Mouse (Mus musculus): Measurements from ENCODE around the gene Bves.
"Not testable (repeated sequence)": the region's sequence is repeated elsewhere in the genome, so short reads cannot be mapped to it uniquely, and the experiment has no call there.

Bves gene

DNA sequence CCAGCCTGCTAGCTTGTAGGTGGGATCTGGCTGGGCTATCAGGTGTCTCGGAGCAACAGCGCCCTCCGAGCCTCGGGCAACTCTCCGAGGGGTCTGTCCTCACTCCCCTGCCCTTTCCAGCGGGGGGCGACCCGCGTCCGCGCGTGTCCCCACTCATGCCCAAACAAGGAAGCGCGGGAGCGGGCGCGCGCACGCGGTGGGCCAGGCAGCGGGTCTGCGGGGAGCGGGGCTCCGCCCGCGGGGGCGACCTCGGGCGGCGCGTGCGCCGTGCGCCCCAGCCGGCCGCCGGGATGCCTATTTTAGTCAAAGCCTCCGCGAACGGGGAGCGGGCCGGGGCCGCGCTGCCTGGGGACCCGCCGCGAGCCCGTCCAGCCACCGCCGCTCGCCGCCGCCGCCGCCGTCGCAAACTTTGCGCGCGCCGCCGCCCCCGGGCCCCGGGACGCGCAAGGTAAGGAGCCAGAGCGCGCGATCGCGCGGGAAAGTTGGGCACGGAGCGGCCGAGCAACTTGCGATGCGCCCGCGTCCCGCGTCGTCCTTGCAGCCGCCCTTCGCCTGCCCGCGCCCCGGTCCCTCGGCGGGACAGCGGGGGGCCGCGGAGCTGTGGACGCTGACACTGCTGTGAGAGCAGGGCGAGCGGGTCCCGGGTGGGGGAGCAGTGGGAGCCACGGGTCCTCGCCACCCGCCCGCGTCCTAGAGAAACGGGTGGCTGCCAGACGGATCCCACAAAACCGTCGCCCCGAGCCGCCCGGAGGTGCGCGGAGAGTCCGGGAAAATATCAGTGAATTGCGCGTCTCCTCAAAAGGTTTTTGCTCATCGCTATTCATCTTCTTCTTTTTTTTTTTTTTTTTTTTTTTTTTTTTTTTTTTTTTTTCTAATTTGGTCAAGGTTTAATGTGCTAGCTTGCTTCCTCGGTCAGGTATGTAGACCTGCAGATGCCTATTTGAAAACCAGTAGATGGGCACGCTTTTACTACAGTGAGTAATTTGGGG is at the start of gene Bves:
Gene Bves (plus strand): TSS at position 339 of the 989 bp plus-strand sequence.
- DNase-seq (ENCODE audit: low spot score) = no peak

DNA sequence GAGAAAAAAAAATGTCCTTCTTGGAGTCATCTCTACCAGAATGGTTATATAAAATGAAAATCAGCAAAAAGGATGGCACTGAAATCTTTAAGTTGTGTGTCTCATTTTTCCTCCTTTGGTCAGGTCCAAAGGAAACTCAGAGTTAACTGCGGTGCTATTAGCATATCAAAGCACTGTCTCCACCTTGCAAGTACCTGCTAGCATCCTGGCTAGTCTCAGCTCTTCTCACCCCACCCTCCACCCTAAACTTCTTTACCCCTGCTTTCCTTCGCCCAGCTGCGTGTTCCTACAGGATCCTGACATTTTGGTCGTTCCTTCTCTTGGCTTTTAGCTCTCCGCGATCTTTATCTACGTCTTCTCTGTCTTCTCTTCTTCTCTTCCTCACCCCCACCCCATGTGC is 47.2 kb upstream of the Bves start:
- DNase-seq (ENCODE audit: low spot score) = no peak

DNA sequence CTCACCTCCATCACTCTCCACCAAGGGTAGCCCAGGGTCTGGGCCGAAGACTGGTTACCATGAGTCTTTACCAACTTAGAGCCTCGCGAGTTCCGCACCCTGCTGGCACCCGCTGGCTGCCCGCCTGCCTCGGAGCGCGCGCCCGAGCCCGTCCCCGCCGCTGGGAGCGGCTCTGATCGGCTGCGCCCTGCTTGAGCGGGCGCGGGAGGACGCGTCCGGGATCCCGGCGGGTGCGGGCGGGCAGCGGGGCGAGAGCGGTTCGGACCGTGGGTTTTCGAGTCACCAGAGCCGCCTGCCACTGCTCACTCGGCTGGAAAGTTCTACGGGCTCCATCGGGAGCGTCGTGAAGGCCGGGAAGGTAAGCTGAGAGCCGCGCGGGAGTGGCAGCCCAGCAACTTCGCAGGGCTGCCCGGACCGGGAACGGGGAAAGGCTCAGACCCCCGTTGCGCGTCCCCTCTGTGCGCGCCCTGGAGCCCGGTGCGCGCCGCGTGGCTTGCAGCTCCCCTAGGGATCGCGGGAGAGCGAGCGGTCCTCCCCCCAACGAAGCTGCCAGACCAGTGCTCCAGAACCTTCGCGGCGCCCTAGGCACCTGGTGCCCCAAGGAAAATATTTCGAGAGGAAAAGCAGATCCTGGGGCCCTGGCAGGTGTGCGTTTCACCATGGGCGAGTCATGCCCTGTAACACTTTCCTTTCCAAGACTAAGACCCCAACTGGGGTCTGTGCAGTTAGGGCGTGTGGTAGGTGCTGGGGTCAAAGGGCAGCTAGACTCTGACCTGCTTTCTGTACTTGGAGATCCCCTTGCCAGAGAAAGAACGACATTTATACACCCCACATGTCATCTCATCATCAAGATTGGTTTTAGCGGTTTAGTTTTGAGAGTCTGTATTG is 46.1 kb upstream of the Bves start:
- DNase-seq (ENCODE audit: low spot score) = no peak

DNA sequence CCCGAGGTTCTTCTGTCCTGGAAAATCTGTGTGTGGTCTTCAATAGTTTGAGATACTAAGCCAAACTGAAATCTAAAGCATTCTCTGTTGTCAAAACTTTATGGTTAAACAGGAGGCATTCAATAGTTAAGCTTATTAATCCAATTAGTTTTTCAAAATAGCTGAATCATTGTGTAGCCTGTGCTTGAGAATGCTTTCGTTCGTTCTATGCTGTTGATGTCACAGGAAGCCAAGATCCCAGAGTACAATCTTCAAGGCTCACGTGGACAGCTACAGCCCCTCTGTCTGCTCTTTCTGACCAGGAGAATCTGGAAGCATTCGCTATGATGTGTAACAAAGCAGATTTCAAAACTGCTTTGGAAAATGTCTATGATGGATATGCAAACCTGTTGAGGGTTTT is 45.0 kb upstream of the Bves start:
- no peak for DNase-seq (ENCODE audit: low spot score)

DNA sequence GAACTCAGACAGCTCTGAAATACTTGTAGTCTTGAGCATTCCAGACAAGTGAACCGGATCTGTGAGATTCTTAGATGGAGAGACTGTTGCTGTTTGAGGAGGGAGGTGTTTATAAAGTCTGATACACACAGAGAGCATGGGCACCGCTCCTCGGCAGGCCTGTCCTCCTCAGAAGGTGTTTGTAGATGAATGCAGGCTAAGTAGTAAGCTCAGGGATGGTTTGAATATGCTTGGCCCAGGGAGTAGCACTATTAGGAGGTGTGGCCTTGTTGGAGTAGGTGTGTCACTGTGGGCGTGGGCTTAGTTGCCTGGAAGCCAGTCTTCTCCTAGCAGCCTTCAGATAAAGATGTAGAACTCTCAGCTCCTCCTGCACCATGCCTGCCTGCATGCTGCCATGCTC is 43.4 kb upstream of the Bves start:
- DNase-seq (ENCODE audit: low spot score) = not testable (repeated sequence)

DNA sequence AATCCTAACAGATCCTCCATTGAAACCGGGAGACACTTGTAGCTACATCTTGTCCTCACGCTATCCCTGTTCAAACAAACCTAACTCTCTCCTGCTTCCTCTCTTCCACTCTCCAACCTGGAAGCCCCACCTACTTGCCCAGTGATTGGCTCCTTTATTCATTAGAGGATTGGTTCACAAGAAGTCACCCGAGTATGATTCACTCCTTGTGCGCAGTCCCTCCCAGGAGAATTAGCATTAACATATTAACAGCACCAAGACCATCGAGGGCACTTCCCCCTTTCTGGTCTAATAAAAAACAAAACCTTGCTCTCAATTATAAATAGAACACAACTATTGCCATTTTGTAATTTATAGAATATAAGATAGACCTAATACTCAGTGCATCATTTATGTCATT is 40.5 kb upstream of the Bves start:
- DNase-seq (ENCODE audit: low spot score) = no peak

DNA sequence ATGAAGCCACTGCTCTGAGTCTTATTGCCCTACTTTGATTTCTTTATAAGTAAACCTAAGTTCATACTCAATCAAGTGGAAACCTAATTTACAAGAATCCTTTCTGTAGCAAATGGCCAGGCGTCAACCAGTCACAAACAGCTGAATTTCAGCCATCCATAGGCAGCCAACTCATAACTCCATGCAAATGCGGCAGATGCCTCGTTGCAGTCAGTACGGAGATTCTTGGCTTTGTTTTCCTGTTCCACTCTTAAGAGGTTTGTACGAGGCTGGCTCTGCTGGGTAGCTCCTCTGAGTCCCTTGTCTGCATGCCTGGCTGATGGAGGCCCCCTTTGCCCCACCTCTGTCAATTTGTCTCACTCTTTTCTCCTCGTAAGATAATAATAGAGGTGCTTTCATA is 37.1 kb upstream of the Bves start:
- no peak for DNase-seq (ENCODE audit: low spot score)

DNA sequence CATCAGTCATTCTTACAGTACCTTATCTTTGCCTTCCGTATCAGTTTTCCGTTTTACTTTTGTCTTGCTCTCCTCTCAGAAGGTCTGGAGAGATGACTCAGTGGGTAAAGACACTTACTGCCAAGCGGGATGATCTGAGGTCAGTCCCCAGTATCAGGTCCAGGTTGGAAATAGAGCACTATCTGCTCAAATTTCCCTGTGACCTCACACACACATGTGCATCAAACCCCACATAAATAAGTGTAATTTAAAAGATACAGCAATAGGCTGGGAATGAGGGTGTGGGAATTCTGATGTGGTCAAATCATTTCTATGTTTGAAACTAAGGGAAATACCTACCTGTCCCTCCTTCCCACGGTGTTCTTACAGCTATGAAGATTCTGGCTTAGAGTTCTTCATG is 36.1 kb upstream of the Bves start:
- no peak for DNase-seq (ENCODE audit: low spot score)

DNA sequence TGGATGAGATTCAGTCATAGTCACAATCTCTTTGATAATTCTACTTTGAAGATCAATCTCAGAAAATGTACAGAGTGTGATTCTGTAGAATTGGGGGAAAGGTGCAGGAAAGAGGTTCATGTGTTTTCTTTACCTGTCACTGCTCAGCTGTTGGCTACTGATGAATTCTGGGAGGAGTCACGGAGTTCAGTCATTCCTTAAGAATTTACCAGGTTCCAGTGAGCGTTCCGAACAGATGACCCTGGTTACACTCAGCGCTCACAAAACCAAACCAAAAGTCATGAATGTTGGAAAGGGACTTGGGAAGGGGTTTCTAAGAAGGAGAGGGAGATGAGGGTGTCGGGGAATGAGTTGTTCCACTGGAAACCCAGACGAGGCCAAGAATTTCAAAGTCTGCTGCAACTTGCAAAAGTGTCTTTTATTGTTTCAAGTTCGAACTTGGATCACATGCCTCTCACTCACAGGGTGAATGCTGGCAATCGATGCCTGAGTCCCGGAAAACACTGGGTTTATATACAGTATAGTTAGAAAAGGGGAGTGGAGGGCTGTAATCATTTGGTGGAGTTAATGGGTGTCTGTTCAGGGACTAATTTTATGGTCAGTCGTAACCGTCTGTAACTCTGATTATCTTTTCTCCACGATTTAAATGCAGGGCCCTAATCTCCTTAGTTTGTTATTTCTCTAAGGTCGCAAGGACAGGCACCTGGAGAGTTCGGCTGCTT is 32.1 kb upstream of the Bves start:
- no peak for DNase-seq (ENCODE audit: low spot score)

DNA sequence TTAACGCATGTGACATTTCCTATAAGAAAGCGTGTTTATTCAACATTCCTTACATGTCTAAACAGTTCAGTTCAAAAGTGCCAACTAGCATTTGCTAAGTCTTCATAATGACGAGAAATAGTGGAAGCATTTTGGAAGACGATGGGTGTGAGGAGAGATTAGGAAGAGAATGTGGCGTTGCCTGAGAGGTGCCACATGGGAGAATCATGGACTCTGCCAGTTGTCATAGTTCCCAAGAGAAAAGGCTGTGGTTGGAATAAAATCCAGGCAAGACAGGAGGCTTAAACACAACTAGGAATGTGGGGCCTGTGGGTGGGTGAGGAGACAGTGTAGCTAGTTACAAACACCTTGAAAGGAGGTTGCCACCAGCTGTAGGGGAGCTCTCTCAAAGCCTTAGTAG is 30.4 kb upstream of the Bves start:
- DNase-seq (ENCODE audit: low spot score) = no peak

DNA sequence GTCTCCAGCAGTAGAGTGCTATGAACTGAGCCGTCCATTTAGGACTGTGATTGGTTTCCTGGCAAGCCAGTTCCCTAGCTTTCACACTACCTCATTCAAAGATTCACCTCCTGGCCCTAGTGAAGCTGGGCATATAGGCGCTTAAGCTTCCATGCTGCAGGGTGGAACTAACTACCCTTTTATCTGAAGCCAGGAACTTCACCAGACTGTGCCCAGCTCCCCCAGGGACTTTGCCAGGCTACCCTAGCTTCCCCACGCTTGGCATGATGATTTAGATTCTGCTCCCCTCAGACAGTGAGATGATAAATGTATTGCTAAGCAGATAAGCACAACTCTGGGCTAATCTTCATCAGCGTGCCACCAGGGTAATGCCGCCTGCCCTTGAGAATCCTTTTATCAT is 24.4 kb upstream of the Bves start:
- DNase-seq (ENCODE audit: low spot score) = no peak

DNA sequence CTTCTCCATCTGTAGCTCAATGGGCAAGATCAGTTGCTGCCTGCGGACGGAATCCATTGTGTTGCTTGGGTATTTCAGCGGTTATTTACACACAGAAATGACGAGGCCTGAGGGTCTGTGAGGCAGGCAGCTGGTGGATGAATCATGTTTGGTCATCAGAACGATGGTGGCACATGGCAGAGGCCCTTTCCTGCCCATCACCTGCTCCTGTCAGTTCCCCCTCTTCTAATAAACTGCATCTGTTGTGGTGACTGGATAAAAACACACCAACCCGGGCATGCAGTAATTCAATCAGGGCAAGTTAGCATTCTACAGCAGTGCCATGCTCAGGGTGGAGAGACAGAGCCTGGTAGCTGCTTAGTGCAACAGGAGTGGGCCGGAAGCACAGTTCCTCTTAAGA is 23.9 kb upstream of the Bves start:
- no peak for DNase-seq (ENCODE audit: low spot score)

DNA sequence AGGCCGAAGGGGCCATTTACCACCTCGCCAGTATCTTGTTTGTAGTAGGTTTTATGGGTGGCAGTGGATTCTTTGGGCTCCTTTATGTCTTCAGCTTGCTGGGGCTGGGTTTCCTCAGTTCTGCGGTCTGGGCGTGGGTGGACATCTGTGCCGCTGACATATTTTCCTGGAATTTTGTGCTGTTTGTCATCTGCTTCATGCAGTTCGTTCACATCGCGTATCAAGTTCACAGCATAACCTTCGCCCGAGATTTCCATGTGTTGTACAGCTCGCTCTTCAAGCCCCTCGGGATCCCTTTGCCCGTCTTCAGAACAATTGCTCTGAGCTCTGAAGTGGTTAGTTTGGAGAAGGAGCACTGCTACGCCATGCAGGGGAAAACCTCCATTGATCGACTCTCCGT is 20.7 kb upstream of the Bves start:
- DNase-seq (ENCODE audit: low spot score) = no peak

DNA sequence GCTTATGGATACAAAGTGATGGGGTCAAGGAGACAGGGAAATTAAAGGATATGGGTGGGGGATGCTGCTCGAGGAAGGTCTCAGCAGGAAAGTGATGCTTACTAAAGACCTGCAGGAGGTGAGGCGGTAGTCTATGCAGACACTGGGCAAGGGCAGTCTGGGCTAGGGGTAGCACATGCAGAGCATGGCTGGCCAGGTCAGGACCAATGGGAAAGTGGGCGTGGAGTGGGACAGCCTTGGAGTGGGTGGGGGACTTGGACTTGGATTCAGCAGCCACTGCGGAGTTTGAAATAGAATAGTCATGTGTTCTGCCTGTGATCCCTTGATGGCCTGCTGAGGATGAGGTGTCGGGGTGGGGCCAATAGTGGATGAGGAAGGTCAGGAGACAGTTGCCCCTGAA is 16.6 kb upstream of the Bves start:
- DNase-seq (ENCODE audit: low spot score) = no peak

DNA sequence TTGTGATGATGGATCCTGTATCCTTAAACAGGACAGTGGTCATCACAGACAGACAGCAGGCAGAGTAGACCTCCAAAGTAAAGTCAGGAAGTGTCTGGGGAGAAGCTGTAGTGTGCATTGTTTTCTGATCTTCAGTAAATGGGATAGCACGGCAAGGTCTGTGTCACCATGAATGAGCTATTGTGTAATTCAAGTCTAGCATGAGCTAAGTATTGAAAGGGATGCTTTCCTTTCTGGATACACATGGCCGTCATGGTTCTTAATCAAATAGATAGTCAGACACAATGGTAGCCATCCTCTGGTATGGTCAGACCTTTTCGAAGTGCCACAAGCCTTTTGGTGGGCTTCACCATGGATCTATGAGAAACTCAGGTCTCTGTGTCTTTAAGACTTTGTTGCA is 15.3 kb upstream of the Bves start:
- DNase-seq (ENCODE audit: low spot score) = no peak

DNA sequence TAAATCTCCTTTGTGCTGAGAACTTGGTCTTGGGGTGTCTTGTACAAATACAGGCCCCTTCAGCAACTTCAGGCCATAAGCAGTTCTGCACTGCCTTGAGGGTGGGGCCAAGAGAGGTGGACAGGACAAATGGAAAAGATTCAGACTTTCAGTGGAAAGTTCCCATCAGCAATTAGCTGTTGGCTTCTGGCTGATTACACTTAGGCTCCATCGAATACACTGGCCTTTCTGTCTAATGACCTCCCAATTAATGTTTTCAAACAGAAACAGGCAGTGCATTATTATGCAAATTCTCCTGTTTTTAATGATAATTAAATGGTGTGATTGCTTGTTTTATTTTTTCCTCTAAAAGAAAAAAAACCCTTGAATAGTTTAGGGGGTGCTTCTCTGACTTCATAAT is 11.4 kb upstream of the Bves start:
- no peak for DNase-seq (ENCODE audit: low spot score)

DNA sequence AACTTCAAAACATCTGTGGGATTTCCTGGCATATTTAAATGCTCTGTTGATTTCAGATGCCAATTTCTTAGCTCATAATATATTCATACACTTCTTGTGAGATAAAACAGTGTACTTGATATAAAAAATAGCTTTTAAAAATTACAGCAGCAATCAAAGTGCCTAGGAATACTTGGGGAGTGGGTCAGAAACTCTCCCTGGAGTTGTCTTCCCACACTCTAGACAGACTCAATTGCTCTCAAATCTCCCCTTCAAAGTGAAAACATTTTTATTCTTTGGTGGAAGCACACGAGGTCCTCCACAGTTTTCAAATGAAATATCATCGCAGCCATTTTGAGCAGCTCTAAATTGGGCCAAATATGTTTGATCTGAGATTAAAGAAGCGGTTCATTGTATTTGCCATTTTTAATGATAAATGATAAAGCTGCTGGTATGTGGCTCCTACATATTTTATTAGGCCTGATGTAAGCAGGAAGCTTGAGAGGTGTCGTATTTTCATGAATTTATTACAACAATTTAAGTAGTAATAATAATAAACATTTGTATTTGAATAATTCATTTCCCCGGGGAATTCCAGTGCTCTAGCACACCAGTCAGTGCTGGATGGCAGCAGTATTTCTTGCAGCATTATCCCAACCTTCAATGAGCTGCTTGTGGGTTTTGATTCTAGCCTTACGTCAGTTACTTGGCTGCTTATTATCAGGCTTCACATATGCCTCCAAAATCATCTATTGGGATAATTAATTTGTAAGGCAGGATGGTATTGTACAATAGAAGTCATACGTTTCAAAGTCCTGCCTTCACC is 7.2 kb upstream of the Bves start:
- DNase-seq (ENCODE audit: low spot score) = no peak

DNA sequence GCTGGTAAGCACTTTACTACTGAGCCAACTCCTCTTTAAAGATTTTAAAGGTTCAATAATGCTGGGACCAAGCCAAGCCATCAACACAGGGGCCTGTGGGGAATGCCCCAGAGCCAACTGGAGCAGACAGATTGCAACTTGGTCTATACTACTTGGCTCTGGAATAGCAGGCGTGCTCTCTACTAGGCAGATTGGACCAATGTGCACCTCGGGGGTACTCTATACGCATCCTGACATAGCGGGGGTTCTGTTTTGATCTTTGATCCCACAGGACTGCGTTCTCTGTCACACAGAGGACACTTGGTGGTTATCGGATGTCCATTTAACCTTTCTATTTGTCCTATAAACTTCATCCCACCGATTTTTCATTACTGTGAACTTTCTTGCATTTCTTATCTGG is 647 bp upstream of the Bves start:
- no peak for DNase-seq (ENCODE audit: low spot score)

DNA sequence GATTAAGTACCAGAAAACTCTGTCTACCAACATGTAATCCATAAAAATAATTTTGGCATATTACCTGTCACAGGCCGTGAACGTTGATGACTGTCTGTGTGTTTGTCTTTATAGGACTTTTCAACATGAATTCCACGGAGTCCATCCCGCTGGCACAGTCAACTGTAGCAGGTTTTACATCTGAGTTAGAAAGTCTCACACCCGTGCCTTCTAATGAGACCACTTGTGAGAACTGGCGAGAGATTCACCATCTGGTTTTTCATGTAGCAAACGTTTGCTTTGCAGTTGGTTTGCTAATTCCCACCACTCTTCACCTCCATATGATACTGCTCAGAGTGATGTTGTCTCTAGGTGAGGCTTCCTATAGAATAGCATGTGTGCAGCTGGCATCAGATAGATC is 3.5 kb downstream of the Bves start:
- no peak for DNase-seq (ENCODE audit: low spot score)

DNA sequence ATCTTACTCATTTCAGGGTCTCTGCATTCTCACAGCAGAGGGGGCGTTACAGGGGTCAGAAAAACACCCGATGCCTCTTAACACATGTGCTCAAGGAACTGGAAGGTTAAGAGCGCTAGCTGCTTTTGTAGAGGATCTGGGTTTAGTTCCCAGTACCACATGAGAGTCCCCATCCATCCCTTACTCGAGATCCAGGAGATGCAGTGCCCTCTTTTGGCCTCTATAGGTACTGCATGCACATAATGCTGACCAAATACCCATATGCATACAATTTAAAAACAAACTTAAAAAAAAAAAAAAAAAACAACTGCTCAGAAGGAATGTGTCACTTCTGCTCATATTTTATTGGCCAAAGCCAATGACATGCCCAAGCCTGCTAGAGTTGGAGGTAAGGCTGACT is 8.8 kb downstream of the Bves start:
- DNase-seq (ENCODE audit: low spot score) = no peak

DNA sequence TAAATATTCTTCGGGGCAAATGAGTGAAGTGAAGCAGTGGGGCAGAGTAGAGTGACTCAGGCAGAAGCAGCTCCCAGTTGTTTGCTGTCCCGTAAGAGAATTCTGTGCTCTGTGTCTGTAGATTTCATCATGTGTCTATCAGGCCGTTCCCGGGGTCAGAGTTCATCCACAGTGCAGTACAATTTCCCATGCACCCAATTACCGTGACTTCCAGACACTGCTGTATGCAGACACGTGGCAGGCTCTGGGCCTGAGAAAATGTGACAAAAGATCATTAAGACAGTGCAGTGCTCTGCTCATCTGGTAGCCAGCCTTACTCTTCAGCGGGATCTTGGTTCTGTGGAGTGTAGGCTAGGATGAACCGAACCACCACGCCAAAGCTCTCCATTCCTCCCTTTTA is 9.6 kb downstream of the Bves start:
- no peak for DNase-seq (ENCODE audit: low spot score)

DNA sequence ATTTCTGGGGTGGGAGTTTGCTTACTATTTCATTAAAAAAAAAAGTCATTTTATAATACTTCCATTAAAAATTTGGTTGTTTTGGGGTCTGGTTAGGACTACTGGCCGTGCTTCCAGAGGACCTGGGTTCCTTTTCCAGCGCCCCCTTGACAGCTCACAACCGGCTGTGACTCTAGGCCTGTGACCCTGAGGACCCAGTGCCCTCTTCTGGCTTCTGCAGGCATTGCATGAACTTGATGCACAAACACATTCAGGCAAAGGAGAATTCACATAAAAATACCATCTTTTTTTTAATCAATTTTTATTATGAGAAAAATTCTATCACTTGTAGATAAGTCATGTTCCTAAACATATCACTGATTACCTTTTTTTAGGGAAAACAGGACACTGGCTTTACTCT is 12.6 kb downstream of the Bves start:
- not testable (repeated sequence) for DNase-seq (ENCODE audit: low spot score)

Data from urinary bladder, postnatal 10 days (tissue).